In the genomic region with DNA sequence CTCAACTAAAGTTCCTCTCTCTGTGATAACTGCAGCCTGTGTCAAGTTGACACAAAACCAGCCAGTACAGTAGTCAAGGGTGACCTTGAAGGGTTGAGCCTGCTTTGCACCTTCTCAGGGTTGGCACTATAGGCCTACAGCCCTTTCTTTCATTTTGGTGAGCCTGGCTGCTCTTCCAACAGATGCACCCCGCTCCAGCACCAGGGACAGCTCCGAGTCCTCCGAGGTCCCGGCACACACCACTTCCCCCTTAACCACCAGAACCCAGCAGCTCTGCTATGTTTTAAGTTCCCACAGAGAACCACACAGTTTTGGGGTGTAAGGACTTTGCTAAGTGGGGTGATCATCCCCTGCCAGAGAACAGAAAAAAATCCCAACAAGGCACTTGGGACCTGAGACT, we compare ENCODE assay signal across 13 mouse cellular contexts. TPM values are rescaled to one million over a fixed set of nuclear protein-coding genes. Genes with fewer than 3 reads are reported as not detected.
DNase-seq lines count a peak whose midpoint lies in the region; ATAC-seq lines count a peak whose summit lies in the region.
"Had no signal": no experiment of that assay in that cellular context is flagged by ENCODE, and none has a peak within 500 bp of the region (broad histone marks: within the 10 kb centered on the region; RNA-seq: fewer than 3 reads in every experiment).

No protein-coding gene starts in this region.

- H3K4me3 ChIP-seq in neural tube, embryonic 11.5 days (ENCODE audit: low read depth, low read length) = no peak overlapping the region
- H3K4me3 ChIP-seq: embryonic facial prominence, embryonic 12.5 days; limb, embryonic 15.5 days had no signal

- DNase-seq in adrenal gland, postnatal 10 days = peak; percentile 69
- no peak for DNase-seq in adrenal gland, adult 8-10 months
- peak; percentile 11 for DNase-seq in ovary, postnatal 14 days (ENCODE audit: low spot score)
- no peak for DNase-seq in ovary, adult 18-20 months (ENCODE audit: low spot score)
- DNase-seq in embryo, embryonic 10.5 days (ENCODE audit: low spot score) = peak; percentile 60
- peak; percentile 32 for DNase-seq in neural tube, embryonic 11.5 days (ENCODE audit: low spot score)
- DNase-seq in cerebellum, adult 11-12 months = no peak
- DNase-seq in frontal cortex, postnatal 14 days (ENCODE audit: low spot score in 2 of 2) = no peak
- DNase-seq: heart, adult 11 months; kidney, adult 11 months had no signal

- H3K4me1 ChIP-seq in neural tube, embryonic 11.5 days (ENCODE audit: control insufficient read depth, insufficient read depth, low read length) = no peaks in the 10 kb centered on the region
- H3K4me1 ChIP-seq: embryonic facial prominence, embryonic 12.5 days; limb, embryonic 15.5 days had no signal

- WGBS in neural tube, embryonic 11.5 days = 18% methylated on average over 4 of the region's 4 CpGs

- no peak overlapping the region for H3K4me2 ChIP-seq in neural tube, embryonic 11.5 days (ENCODE audit: low read depth)
- H3K4me2 ChIP-seq: embryonic facial prominence, embryonic 12.5 days; limb, embryonic 15.5 days had no signal

- no peaks in the 10 kb centered on the region for H3K9me3 ChIP-seq in neural tube, embryonic 11.5 days (ENCODE audit: control insufficient read depth, low read length)
- H3K9me3 ChIP-seq: limb, embryonic 15.5 days had no signal

- H3K36me3 ChIP-seq in neural tube, embryonic 11.5 days (ENCODE audit: control insufficient read depth, insufficient read depth, low read length) = no peaks in the 10 kb centered on the region
- H3K36me3 ChIP-seq: embryonic facial prominence, embryonic 12.5 days; limb, embryonic 15.5 days had no signal

- H3K27me3 ChIP-seq in neural tube, embryonic 11.5 days (ENCODE audit: control insufficient read depth, insufficient read depth, low read length) = no peaks in the 10 kb centered on the region

- no peak overlapping the region for H3K9ac ChIP-seq in neural tube, embryonic 11.5 days (ENCODE audit: low read length)
- H3K9ac ChIP-seq: embryonic facial prominence, embryonic 12.5 days; limb, embryonic 15.5 days had no signal

- ATAC-seq in neural tube, embryonic 11.5 days (ENCODE audit: insufficient read depth, low FRiP score, low TSS enrichment) = no peak

- H3K27ac ChIP-seq in neural tube, embryonic 11.5 days (ENCODE audit: low read depth, low read length) = no peak overlapping the region
- H3K27ac ChIP-seq: embryonic facial prominence, embryonic 12.5 days; limb, embryonic 15.5 days had no signal

RNA-seq across cellular contexts. Expression of a gene that starts 27.8 kb away (rescaled TPM):
- total RNA-seq in adrenal gland, postnatal 10 days (2021) = 1 to 10 TPM; 1.4 to 1.9 TPM
- 1 to 10 TPM; 1.3 to 3.6 (median 2.8) TPM for total RNA-seq in adrenal gland, adult 8-10 months (2022)
- 0.94 and 0.95 TPM in 2 replicates for polyA plus RNA-seq in neural tube, embryonic 11.5 days (2014; fragmentation: Nextera tagmentation; extraction: Ambion mirVana)
- polyA plus RNA-seq: C2C12 had no signal

RNA-seq across cellular contexts. Expression of a gene that starts 50.1 kb away (rescaled TPM):
- total RNA-seq in adrenal gland, postnatal 10 days (2021) = 10 to 100 TPM; 72.3 to 78.8 TPM
- 10 to 100 TPM; 64.2 to 74.4 (median 69.4) TPM for total RNA-seq in adrenal gland, adult 8-10 months (2022)
- 125 and 134 TPM in 2 replicates for polyA plus RNA-seq in neural tube, embryonic 11.5 days (2014; fragmentation: Nextera tagmentation; extraction: Ambion mirVana)

Comparison
In these comparisons a context has a peak if more than half of its experiments do, and no peak if none do; other contexts are left out.
1. DNase-seq: peak in adrenal gland, postnatal 10 days (single experiment), ovary, postnatal 14 days (single experiment), embryo, embryonic 10.5 days (single experiment) and neural tube, embryonic 11.5 days (single experiment); none in adrenal gland, adult 8-10 months (single experiment), ovary, adult 18-20 months (single experiment), cerebellum, adult 11-12 months (single experiment) and frontal cortex, postnatal 14 days (0 of 2).